Mouse (Mus musculus): ENCODE data around the gene Kbtbd7. TPM values are rescaled to one million over a fixed set of nuclear protein-coding genes. Genes with fewer than 3 reads are reported as not detected.

Gene Kbtbd7
- 12.3 and 15.2 TPM in 2 replicates for polyA plus RNA-seq (2015; fragmentation: Nextera tagmentation; extraction: Ambion mirVana)

DNA sequence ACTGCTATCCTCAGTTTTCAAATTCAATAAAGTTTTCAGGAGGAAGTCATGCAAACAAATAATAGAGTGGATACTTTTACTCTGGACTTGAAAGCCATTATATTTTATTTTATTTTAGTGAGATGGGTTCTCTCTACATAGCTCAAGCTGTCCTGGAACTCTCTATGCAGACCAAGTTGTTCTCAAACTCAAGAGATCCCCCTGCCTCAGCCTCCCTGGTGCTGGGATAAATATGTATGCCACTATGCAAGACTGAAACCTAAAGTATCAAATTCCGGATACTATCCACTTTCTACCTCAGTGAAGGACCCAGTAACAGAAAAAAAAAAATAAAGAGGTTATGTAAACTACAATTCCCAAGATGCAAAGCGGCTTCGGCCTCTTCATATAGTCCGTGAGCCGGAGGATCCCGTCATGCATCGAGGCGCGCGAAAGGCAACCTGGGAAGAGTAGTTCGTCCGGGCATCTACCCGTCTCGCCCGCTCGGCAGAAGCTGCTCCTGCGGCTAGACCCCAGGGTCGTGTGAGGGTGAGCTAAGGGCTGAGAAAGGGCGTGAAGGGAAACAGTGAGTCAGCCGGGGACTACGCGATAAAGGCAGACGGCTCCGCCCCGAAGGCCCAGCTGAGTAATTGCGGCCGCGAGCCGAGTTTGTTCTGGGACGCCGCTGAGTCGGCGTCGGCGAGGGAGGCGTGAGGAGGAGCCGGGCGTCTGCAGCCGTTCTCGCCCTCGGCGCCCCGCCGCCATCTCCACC lies at the start of gene Kbtbd7:
Gene Kbtbd7 (plus strand): TSS at position 533 of the 751 bp plus-strand sequence.
- Histone ChIP-seq H3K36me3 (peaks cover 16% of the 10 kb centered on the region), H3K27ac (peak within 1 kb of the TSS; percentile 74; the same call in 1 of the 2 replicates), H3K9me3 (peaks cover 14% of the 10 kb centered on the region), H3K4me3 (peak within 1 kb of the TSS; percentile 53), H3K4me2 (replicated peaks) (peak within 1 kb of the TSS; percentile 58), H3K4me1 (no peaks in the 10 kb centered on the region), H3K9ac (peak within 1 kb of the TSS; percentile 73), H3K27me3 (no peaks in the 10 kb centered on the region)
- WGBS: under 1% methylated on average over 43 of the region's 44 CpGs
- peak; percentile 98 for ATAC-seq (ENCODE audit: low FRiP score, low read depth)

GRCm38 (mm10) chr14:79377041-79377440 lies 49.3 kb upstream of the Kbtbd7 start:
- no peak for ATAC-seq (ENCODE audit: low FRiP score, low read depth)
- H3K4me3 ChIP-seq: no peak overlapping the region
- H3K36me3 ChIP-seq: peaks cover 36% of the 10 kb centered on the region
- H3K27ac ChIP-seq: no peak overlapping the region
- H3K4me1 ChIP-seq: no peaks in the 10 kb centered on the region
- no peak overlapping the region for H3K4me2 ChIP-seq (replicated peaks)
- H3K9ac ChIP-seq: no peak overlapping the region
- no peaks in the 10 kb centered on the region for H3K9me3 ChIP-seq
- no peaks in the 10 kb centered on the region for H3K27me3 ChIP-seq

- 93% methylated on average over 7 of the region's 7 CpGs for WGBS
- Histone ChIP-seq H3K36me3 (peaks cover 48% of the 10 kb centered on the region), H3K4me1 (no peaks in the 10 kb centered on the region), H3K4me3 (no peak overlapping the region), H3K4me2 (replicated peaks) (no peak overlapping the region), H3K27me3 (no peaks in the 10 kb centered on the region), H3K9ac (no peak overlapping the region), H3K9me3 (no peaks in the 10 kb centered on the region), H3K27ac (no peak overlapping the region)
- no peak for ATAC-seq (ENCODE audit: low FRiP score, low read depth)
These were observed 43.2 kb upstream of the Kbtbd7 start for GRCm38 (mm10) chr14:79383120-79383519.

GRCm38 (mm10) chr14:79388304-79388703 lies 38.0 kb upstream of the Kbtbd7 start:
- H3K4me3 ChIP-seq: peak overlapping the region; percentile 91; the same call in 1 of the 2 replicates

DNA sequence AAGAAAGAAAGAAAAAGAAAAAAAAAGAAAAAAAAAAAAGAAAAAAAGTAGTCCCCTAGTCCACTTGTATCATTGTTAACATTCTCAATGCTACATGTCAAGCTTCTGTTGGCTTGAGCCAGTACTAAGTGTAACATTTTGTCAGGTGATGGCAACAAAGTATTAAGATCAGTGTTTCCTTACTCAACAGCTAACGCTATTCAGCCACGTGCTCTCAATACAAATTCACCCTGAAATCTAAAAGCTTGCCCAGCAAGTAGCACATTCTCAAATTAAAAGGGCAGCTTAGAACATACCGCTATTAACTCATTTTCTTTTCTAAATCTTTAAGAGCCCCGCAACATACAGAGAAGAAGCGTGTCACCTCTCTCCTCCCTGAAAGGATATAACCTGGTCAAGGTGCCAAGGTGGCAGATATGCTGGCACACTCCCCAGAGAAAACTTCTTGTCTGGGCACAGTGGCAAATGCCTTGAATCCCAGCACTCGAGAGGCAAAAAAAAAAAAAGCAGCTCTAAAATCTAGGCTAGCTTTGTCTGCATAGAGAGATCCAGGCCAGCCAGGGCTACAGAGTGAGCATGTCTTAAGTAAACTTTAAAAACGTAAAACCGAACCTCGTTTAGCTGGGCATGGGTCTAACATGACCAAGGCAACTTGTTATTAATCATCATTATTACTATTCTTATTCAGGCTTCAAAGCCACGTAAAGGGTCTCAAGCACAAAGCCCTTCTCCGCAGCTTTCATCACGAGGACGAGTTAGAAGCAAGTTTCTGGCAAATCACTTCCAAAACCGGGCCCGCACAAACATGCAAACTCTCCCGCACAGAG lies 36.7 kb upstream of the Kbtbd7 start:
- 1% methylated on average over 16 of the region's 16 CpGs for WGBS

More at GRCm38 (mm10) chr14:79388304-79388703, 38.0 kb upstream of the Kbtbd7 start:
- Histone ChIP-seq H3K9ac (no peak overlapping the region), H3K27ac (no peak overlapping the region), H3K36me3 (peaks cover 21% of the 10 kb centered on the region; the same call in 1 of the 2 replicates), H3K4me1 (peaks cover 11% of the 10 kb centered on the region), H3K27me3 (no peaks in the 10 kb centered on the region), H3K4me2 (replicated peaks) (no peak overlapping the region), H3K9me3 (no peaks in the 10 kb centered on the region)
- 88% methylated on average over 3 of the region's 3 CpGs for WGBS
- ATAC-seq (ENCODE audit: low FRiP score, low read depth): no peak

GRCm38 (mm10) chr14:79390265-79390926 lies 35.9 kb upstream of the Kbtbd7 start, which contains the start of gene Naa16:
TSS of gene Naa16 (minus strand) at chr14:79390778.
- Histone ChIP-seq H3K4me3 (peak within 1 kb of the TSS; percentile 91), H3K9ac (peak within 1 kb of the TSS; percentile 96), H3K27me3 (no peaks in the 10 kb centered on the region), H3K4me2 (replicated peaks) (peak within 1 kb of the TSS; percentile 88), H3K27ac (peak within 1 kb of the TSS; percentile 99), H3K9me3 (no peaks in the 10 kb centered on the region), H3K36me3 (peaks cover 14% of the 10 kb centered on the region; the same call in 1 of the 2 replicates), H3K4me1 (peaks cover 11% of the 10 kb centered on the region)
- WGBS: under 1% methylated on average over 71 of the region's 71 CpGs
- peak; percentile 95 for ATAC-seq (ENCODE audit: low FRiP score, low read depth)

More for the DNA sequence above, 36.7 kb upstream of the Kbtbd7 start:
- Histone ChIP-seq H3K27ac (peak overlapping the region; percentile 99), H3K9me3 (no peaks in the 10 kb centered on the region), H3K4me1 (peaks cover 11% of the 10 kb centered on the region), H3K27me3 (no peaks in the 10 kb centered on the region), H3K4me3 (peak overlapping the region; percentile 91), H3K9ac (peak overlapping the region; percentile 96), H3K36me3 (peaks cover 18% of the 10 kb centered on the region; the same call in 1 of the 2 replicates), H3K4me2 (replicated peaks) (peak overlapping the region; percentile 88)
- no peak for ATAC-seq (ENCODE audit: low FRiP score, low read depth)

- no peak for ATAC-seq (ENCODE audit: low FRiP score, low read depth)
- H3K27ac ChIP-seq: no peak overlapping the region
- H3K4me2 ChIP-seq (replicated peaks): no peak overlapping the region
- H3K36me3 ChIP-seq: no peaks in the 10 kb centered on the region
- no peaks in the 10 kb centered on the region for H3K9me3 ChIP-seq
- no peak overlapping the region for H3K4me3 ChIP-seq
- no peaks in the 10 kb centered on the region for H3K27me3 ChIP-seq
- H3K4me1 ChIP-seq: peaks cover 9% of the 10 kb centered on the region
- no peak overlapping the region for H3K9ac ChIP-seq
- 46% methylated on average over 1 of the region's 1 CpGs for WGBS
These were observed 33.0 kb upstream of the Kbtbd7 start for GRCm38 (mm10) chr14:79393289-79393688.

- Histone ChIP-seq H3K4me2 (replicated peaks) (no peak overlapping the region), H3K27ac (no peak overlapping the region), H3K36me3 (no peaks in the 10 kb centered on the region), H3K4me1 (no peaks in the 10 kb centered on the region), H3K9me3 (no peaks in the 10 kb centered on the region), H3K4me3 (no peak overlapping the region), H3K9ac (no peak overlapping the region), H3K27me3 (no peaks in the 10 kb centered on the region)
- ATAC-seq (ENCODE audit: low FRiP score, low read depth): no peak
These were observed 31.7 kb upstream of the Kbtbd7 start for GRCm38 (mm10) chr14:79394564-79394963.

- ATAC-seq (ENCODE audit: low FRiP score, low read depth): peak; percentile 93
- Histone ChIP-seq H3K4me3 (peak within 1 kb of the TSS; percentile 58), H3K9ac (peak within 1 kb of the TSS; percentile 66), H3K4me2 (replicated peaks) (peak within 1 kb of the TSS; percentile 66), H3K27ac (peak within 1 kb of the TSS; percentile 88), H3K27me3 (no peaks in the 10 kb centered on the region), H3K9me3 (no peaks in the 10 kb centered on the region), H3K36me3 (peaks cover 14% of the 10 kb centered on the region), H3K4me1 (no peaks in the 10 kb centered on the region)
- 21% methylated on average over 23 of the region's 23 CpGs for WGBS
These were observed 28.8 kb upstream of the Kbtbd7 start, which contains the start of gene Mtrf1 for GRCm38 (mm10) chr14:79397321-79398122. TSS of gene Mtrf1 (plus strand) at chr14:79397772.

DNA sequence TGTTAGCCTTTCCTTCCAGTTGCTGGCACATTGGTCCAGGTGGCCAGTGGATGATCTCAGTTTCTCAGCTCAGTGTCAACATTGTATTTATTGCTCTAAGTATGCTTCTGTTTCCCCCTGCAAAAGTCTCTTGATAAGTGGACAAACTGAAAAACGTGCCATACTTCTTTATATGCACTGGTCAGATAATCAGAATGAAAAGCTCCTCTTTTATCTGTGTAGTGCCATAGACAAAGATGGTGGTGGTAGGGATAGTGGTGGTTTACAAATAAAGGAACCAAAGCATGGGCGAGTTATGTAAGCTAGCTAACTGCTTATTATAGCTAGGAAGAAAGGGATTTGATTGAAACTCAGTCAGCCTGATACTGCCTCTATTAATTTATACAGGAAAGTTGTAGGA lies 18.7 kb upstream of the Kbtbd7 start:
- H3K27me3 ChIP-seq: no peaks in the 10 kb centered on the region
- no peak overlapping the region for H3K4me2 ChIP-seq (replicated peaks)
- ATAC-seq (ENCODE audit: low FRiP score, low read depth): no peak
- H3K27ac ChIP-seq: no peak overlapping the region
- peaks cover 27% of the 10 kb centered on the region for H3K36me3 ChIP-seq
- 81% methylated on average over 2 of the region's 2 CpGs for WGBS
- no peak overlapping the region for H3K4me3 ChIP-seq
- no peaks in the 10 kb centered on the region for H3K4me1 ChIP-seq
- no peaks in the 10 kb centered on the region for H3K9me3 ChIP-seq
- no peak overlapping the region for H3K9ac ChIP-seq

- no peak overlapping the region for H3K4me2 ChIP-seq (replicated peaks)
- H3K36me3 ChIP-seq: peaks cover 32% of the 10 kb centered on the region
- no peaks in the 10 kb centered on the region for H3K9me3 ChIP-seq
- H3K27ac ChIP-seq: no peak overlapping the region
- no peak overlapping the region for H3K4me3 ChIP-seq
- WGBS: 91% methylated on average over 6 of the region's 6 CpGs
- no peaks in the 10 kb centered on the region for H3K27me3 ChIP-seq
- H3K4me1 ChIP-seq: no peaks in the 10 kb centered on the region
- ATAC-seq (ENCODE audit: low FRiP score, low read depth): no peak
- H3K9ac ChIP-seq: no peak overlapping the region
These were observed 17.0 kb upstream of the Kbtbd7 start for GRCm38 (mm10) chr14:79409278-79409830.

All from limb, embryonic 13.5 days (tissue).